Mouse (Mus musculus) embryonic facial prominence, embryonic 14.5 days (tissue): ENCODE measurements around the gene 4933402D24Rik. TPM values are rescaled to one million over a fixed set of nuclear protein-coding genes. Genes with fewer than 3 reads are reported as not detected.

Experiments used
- ATAC-seq: fragments of 200-750 bp; cut with Nextera tagmentation; 2 replicates; pipeline ENCODE4 v1.8.0; 2017; ENCODE audit warnings: low read depth, moderate number of reproducible peaks, moderate TSS enrichment
- DNase-seq: peaks from one replicate; pipeline ENCODE4 v3.0.0-alpha.2; 2015; ENCODE audit warnings: low spot score
- H3K27ac ChIP-seq: fragments of 300-500 bp; sonication (generic); replicated peaks from 2 replicates; pipeline ENCODE4 v1.5.1; 2014; ENCODE audit warnings: low read depth, mild to moderate bottlenecking, low read length, moderate library complexity
- H3K27me3 ChIP-seq: fragments of 300-500 bp; sonication (generic); replicated peaks from 2 replicates; pipeline ENCODE4 v1.6.1; 2014; ENCODE audit warnings: low read length; ENCODE audit not compliant: control insufficient read depth, insufficient read depth
- H3K36me3 ChIP-seq: fragments of 300-500 bp; sonication (generic); 2 replicates; pipeline ENCODE4 v1.6.1; 2014; ENCODE audit warnings: low read length, mixed read lengths; ENCODE audit not compliant: control insufficient read depth, insufficient read depth
- H3K4me1 ChIP-seq: fragments of 300-500 bp; sonication (generic); 2 replicates; pipeline ENCODE4 v1.6.1; 2014; ENCODE audit warnings: antibody characterized with exemption, low read length; ENCODE audit not compliant: control insufficient read depth, insufficient read depth
- H3K4me2 ChIP-seq: fragments of 300-500 bp; sonication (generic); 2 replicates; pipeline ENCODE4 v1.6.1; 2014; ENCODE audit warnings: low read depth, mild to moderate bottlenecking, low read length, moderate library complexity, mixed read lengths
- H3K4me3 ChIP-seq: fragments of 300-500 bp; sonication (generic); 2 replicates; pipeline ENCODE4 v1.5.1; 2014; ENCODE audit warnings: low read depth, mild to moderate bottlenecking, low read length
- H3K9ac ChIP-seq: fragments of 300-500 bp; sonication (generic); 2 replicates; pipeline ENCODE4 v1.6.1; 2014; ENCODE audit warnings: low read depth, mild to moderate bottlenecking, low read length, moderate library complexity, mixed read lengths
- H3K9me3 ChIP-seq: fragments of 300-500 bp; sonication (generic); 2 replicates; pipeline ENCODE4 v1.6.1; 2016; ENCODE audit warnings: low read length; ENCODE audit not compliant: control insufficient read depth
- WGBS: fragments of 180-500 bp; shearing (Covaris S2); extraction: QIAGEN DNeasy Blood & Tissue Kit; methylation state at CpG from one replicate; pipeline ENCODE4 v1.1.7; 2014; 5-methylcytosine and 5-hydroxymethylcytosine counted together
- polyA plus RNA-seq: library from polyadenylated mRNA; unstranded; fragments of >200 nt; fragmentation: Nextera tagmentation; extraction: Ambion mirVana; gene quantifications from 2 replicates; pipeline ENCODE4 v1.2.1, GENCODE M21; 2014

4933402D24Rik gene
- polyA plus RNA-seq, result 0.26 and 0.43 TPM in 2 replicates

DNA sequence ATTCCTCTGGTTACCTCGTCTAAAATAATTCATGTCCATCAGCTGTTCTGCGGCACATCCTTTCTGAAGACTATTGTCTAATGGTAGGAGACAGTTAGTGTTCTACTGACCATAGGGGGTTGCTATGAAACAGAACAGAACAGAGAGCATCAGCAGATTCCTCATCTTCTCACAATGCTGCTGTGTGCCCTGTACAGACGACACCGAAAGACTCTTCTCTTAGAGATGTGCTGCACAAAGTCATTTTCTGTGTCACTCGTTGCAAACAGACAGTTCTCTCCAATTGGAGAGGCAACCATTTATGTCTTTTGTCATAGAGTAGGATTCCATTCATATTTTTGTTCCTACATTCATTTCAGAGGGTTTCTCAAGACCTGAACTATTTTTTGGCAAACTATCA, at the start of gene 4933402D24Rik:
Gene 4933402D24Rik, minus strand, starts transcription at position 101 of the 400 bp plus-strand sequence.
- WGBS, result 57% methylated on average over 5 of the region's 5 CpGs
- Histone ChIP-seq H3K4me2 (peak within 1 kb of the TSS; percentile 7; the same call in 1 of the 2 replicates), H3K27ac (peak within 1 kb of the TSS; percentile 62), H3K9me3 (no peaks in the 10 kb centered on the region), H3K4me1 (peaks cover 22% of the 10 kb centered on the region), H3K36me3 (no peaks in the 10 kb centered on the region), H3K27me3 (no peaks in the 10 kb centered on the region), H3K9ac (no peak within 1 kb of the TSS), H3K4me3 (no peak within 1 kb of the TSS)
- no peak for ATAC-seq
- no peak for DNase-seq

- Histone ChIP-seq H3K27ac (no peak overlapping the region), H3K4me1 (no peaks in the 10 kb centered on the region), H3K4me2 (no peak overlapping the region), H3K9ac (no peak overlapping the region), H3K36me3 (no peaks in the 10 kb centered on the region), H3K9me3 (no peaks in the 10 kb centered on the region), H3K4me3 (no peak overlapping the region), H3K27me3 (no peaks in the 10 kb centered on the region)
- 48% methylated on average over 3 of the region's 3 CpGs for WGBS
- DNase-seq, result no peak
- no peak for ATAC-seq
Observed at GRCm38 (mm10) chr1:63808584-63808983, 39.5 kb upstream of the 4933402D24Rik start.

DNA sequence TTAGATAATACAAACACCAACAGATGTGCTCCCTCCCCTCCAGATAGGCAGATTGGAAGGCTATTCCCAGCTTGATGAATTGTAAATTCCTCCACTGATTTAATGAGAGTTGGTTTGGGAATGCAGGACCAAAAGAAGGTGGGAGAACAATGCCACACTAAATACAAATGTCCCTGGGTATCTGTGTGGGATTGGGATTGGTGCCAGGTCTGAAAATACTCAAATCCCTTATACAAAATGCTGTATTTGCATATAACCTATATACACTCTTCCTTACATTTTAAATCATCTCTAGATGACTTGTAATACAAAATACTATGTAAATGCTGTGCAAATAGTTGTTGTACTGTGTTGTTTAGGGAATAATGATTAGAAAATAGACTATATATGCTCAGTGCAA, 36.0 kb upstream of the 4933402D24Rik start:
- no peak for ATAC-seq
- H3K9ac ChIP-seq, result no peak overlapping the region
- no peaks in the 10 kb centered on the region for H3K9me3 ChIP-seq
- no peak overlapping the region for H3K4me3 ChIP-seq
- H3K4me1 ChIP-seq, result no peaks in the 10 kb centered on the region
- no peak for DNase-seq
- H3K27ac ChIP-seq, result no peak overlapping the region
- no peak overlapping the region for H3K4me2 ChIP-seq
- no peaks in the 10 kb centered on the region for H3K27me3 ChIP-seq
- no peaks in the 10 kb centered on the region for H3K36me3 ChIP-seq

- no peaks in the 10 kb centered on the region for H3K4me1 ChIP-seq
- no peak overlapping the region for H3K4me3 ChIP-seq
Observed at GRCm38 (mm10) chr1:63794326-63794725, 25.3 kb upstream of the 4933402D24Rik start.

DNA sequence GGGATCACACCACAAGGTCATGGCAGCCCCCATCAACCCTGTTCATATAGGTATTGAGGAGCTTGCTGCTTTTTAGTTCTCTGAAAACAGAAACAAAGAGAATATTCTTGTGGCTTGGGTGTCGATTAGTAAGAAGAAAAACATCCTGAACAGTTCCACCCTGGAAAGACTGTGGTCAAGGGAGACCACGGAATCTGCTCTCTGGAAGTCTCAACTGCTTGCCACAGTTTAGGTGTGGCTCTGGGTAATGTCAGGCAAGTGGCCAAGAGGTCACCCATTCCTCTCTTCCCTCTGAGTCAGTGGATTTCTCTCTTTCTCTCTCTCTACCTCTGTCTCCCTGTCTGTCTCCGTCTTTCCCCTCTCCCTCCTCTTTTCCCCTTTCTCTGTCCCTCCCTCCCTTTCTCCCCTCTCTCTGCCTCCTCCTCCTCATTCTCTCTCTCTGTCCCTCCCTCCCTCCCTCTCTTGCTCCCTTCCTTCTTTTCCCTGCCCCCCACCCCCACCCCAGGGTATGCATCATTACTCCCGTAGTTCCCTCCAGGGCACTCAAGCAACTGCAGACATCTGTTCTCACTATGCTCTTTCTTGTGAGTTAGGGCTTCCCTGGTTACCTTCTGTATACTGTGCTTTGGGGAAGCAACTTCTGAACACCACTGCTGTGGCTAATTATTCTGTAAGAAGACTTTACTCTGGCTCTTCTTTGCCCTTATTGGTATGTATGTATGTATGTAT, 8.0 kb upstream of the 4933402D24Rik start:
- Histone ChIP-seq H3K36me3 (no peaks in the 10 kb centered on the region), H3K9ac (no peak overlapping the region), H3K4me1 (no peaks in the 10 kb centered on the region), H3K27me3 (no peaks in the 10 kb centered on the region), H3K9me3 (no peaks in the 10 kb centered on the region), H3K27ac (no peak overlapping the region), H3K4me3 (no peak overlapping the region), H3K4me2 (no peak overlapping the region)
- DNase-seq, result peak; percentile 29
- WGBS, result 23% methylated on average over 4 of the region's 4 CpGs
- ATAC-seq, result no peak

More at GRCm38 (mm10) chr1:63794326-63794725, 25.3 kb upstream of the 4933402D24Rik start:
- no peaks in the 10 kb centered on the region for H3K36me3 ChIP-seq
- no peak for DNase-seq
- H3K4me2 ChIP-seq, result no peak overlapping the region
- no peak overlapping the region for H3K9ac ChIP-seq
- ATAC-seq, result no peak
- H3K27ac ChIP-seq, result no peak overlapping the region
- no peaks in the 10 kb centered on the region for H3K9me3 ChIP-seq
- no peaks in the 10 kb centered on the region for H3K27me3 ChIP-seq

- Histone ChIP-seq H3K9me3 (no peaks in the 10 kb centered on the region), H3K4me2 (no peak overlapping the region), H3K9ac (no peak overlapping the region), H3K4me1 (no peaks in the 10 kb centered on the region), H3K27ac (no peak overlapping the region), H3K36me3 (no peaks in the 10 kb centered on the region), H3K4me3 (no peak overlapping the region), H3K27me3 (no peaks in the 10 kb centered on the region)
- peak; percentile 29 for DNase-seq
- WGBS, result 42% methylated on average over 1 of the region's 1 CpGs
- ATAC-seq, result peak; percentile 30; the same call in 1 of the 2 replicates
Observed at GRCm38 (mm10) chr1:63776396-63776795, 7.3 kb upstream of the 4933402D24Rik start.

DNA sequence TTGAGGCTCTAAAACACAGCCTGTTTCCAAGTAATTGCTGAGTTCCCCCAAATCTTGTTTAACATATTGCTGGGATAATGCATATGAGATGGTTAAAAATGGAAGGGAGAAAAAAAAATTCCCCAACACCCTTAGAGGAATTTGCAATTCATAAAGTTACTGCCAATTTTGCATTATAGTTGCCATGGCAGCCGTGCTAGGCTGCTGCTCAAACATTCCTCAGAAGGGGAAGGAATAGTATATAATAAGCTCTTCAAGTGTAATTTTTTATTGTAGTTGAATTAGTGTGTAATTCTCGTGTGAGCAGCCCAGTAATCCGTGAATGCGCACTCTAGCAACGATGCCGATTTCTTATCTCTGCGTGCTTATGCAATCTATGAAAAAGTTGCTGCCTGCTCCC, 1.2 kb upstream of the 4933402D24Rik start:
- no peak overlapping the region for H3K4me2 ChIP-seq
- no peak overlapping the region for H3K9ac ChIP-seq
- DNase-seq (peak; percentile 75), ATAC-seq (no peak)
- H3K27ac ChIP-seq, result no peak overlapping the region
- no peaks in the 10 kb centered on the region for H3K36me3 ChIP-seq
- peaks cover 22% of the 10 kb centered on the region for H3K4me1 ChIP-seq
- no peaks in the 10 kb centered on the region for H3K9me3 ChIP-seq
- no peaks in the 10 kb centered on the region for H3K27me3 ChIP-seq
- no peak overlapping the region for H3K4me3 ChIP-seq
- WGBS, result 69% methylated on average over 7 of the region's 7 CpGs

- Histone ChIP-seq H3K9ac (no peak overlapping the region), H3K4me1 (peaks cover 27% of the 10 kb centered on the region), H3K4me3 (no peak overlapping the region), H3K27ac (peak overlapping the region; percentile 76), H3K27me3 (no peaks in the 10 kb centered on the region), H3K4me2 (peak overlapping the region; percentile 7; the same call in 1 of the 2 replicates), H3K36me3 (no peaks in the 10 kb centered on the region), H3K9me3 (no peaks in the 10 kb centered on the region)
- ATAC-seq, result peak; percentile 87
- peak; percentile 94 for DNase-seq
- WGBS, result 29% methylated on average over 8 of the region's 8 CpGs
Observed at GRCm38 (mm10) chr1:63768112-63768511, 955 bp downstream of the 4933402D24Rik start.

GRCm38 (mm10) chr1:63764395-63764794, 4.7 kb downstream of the 4933402D24Rik start:
- WGBS, result 85% methylated on average over 7 of the region's 7 CpGs
- H3K4me1 ChIP-seq, result peaks cover 22% of the 10 kb centered on the region
- no peaks in the 10 kb centered on the region for H3K27me3 ChIP-seq
- no peak overlapping the region for H3K9ac ChIP-seq
- ATAC-seq (no peak), DNase-seq (no peak)
- no peak overlapping the region for H3K4me3 ChIP-seq
- H3K9me3 ChIP-seq, result no peaks in the 10 kb centered on the region
- H3K36me3 ChIP-seq, result no peaks in the 10 kb centered on the region
- H3K27ac ChIP-seq, result no peak overlapping the region
- no peak overlapping the region for H3K4me2 ChIP-seq
